Mouse (Mus musculus) hindbrain, embryonic 11.5 days (tissue): ENCODE measurements around the gene Upf2. TPM values are rescaled to one million over a fixed set of nuclear protein-coding genes. Genes with fewer than 3 reads are reported as not detected.

Experiments used
- ATAC-seq: fragments of 200-750 bp; cut with Nextera tagmentation; 2 replicates; pipeline ENCODE4 v1.8.0; 2017; ENCODE audit warnings: mild to moderate bottlenecking, moderate TSS enrichment, moderate library complexity; ENCODE audit not compliant: low FRiP score
- DNase-seq: peaks from one replicate; pipeline ENCODE4 v3.0.0-alpha.2; 2015; ENCODE audit warnings: low spot score
- H3K27ac ChIP-seq: fragments of 300-500 bp; sonication (generic); 2 replicates; pipeline ENCODE4 v1.5.1; 2014; ENCODE audit warnings: mild to moderate bottlenecking, low read depth, low read length
- H3K27me3 ChIP-seq: fragments of 300-500 bp; sonication (generic); 2 replicates; pipeline ENCODE4 v1.6.1; 2014; ENCODE audit warnings: mild to moderate bottlenecking, low read length, moderate library complexity, mixed read lengths; ENCODE audit not compliant: control insufficient read depth, insufficient read depth
- H3K36me3 ChIP-seq: fragments of 300-500 bp; sonication (generic); 2 replicates; pipeline ENCODE4 v1.6.1; 2014; ENCODE audit warnings: mild to moderate bottlenecking, low read length, moderate library complexity, mixed read lengths; ENCODE audit not compliant: control insufficient read depth, insufficient read depth
- H3K4me1 ChIP-seq: fragments of 300-500 bp; sonication (generic); replicated peaks from 2 replicates; pipeline ENCODE4 v1.6.1; 2014; ENCODE audit warnings: low read length, mixed read lengths; ENCODE audit not compliant: control insufficient read depth, insufficient read depth
- H3K4me2 ChIP-seq: fragments of 300-500 bp; sonication (generic); replicated peaks from 2 replicates; pipeline ENCODE4 v1.6.1; 2014; ENCODE audit warnings: mild to moderate bottlenecking, low read depth, low read length
- H3K4me3 ChIP-seq: fragments of 300-500 bp; sonication (generic); 2 replicates; pipeline ENCODE4 v1.5.1; 2014; ENCODE audit warnings: low read depth, low read length
- H3K9ac ChIP-seq: fragments of 300-500 bp; sonication (generic); 2 replicates; pipeline ENCODE4 v1.6.1; 2014; ENCODE audit warnings: low read depth, low read length
- H3K9me3 ChIP-seq: fragments of 300-500 bp; sonication (generic); 2 replicates; pipeline ENCODE4 v1.6.1; 2016; ENCODE audit warnings: low read length; ENCODE audit not compliant: control insufficient read depth
- WGBS: fragments of 180-500 bp; shearing (Covaris S2); extraction: QIAGEN DNeasy Blood & Tissue Kit; methylation state at CpG from one replicate; pipeline ENCODE4 v1.1.7; 2014; 5-methylcytosine and 5-hydroxymethylcytosine counted together
- polyA plus RNA-seq: library from polyadenylated mRNA; unstranded; fragments of >200 nt; fragmentation: Nextera tagmentation; extraction: Ambion mirVana; gene quantifications from 2 replicates; pipeline ENCODE4 v1.2.1, GENCODE M21; 2014

The Upf2 gene
- polyA plus RNA-seq, 1 experiment from 2014 or later = 14.4 TPM

DNA sequence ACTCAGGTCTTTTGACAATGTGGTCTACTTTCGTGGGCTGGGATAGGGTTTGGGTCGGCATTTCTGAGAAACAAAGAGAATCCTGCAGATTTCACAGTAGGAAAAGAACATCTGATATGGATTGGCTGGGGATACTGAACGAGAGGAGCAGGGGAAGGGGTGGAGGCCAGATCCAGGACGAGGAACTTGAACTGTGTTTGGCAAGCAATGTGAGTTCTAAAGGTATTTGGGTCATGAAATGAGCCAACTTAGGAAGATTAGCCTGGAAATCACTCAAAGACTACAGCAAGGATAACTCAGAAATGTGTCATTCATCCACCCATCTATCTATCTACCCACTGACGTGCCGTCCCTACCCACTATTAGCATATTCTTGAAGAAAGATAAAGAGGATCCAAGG, 116.1 kb downstream of the Upf2 start:
- Histone ChIP-seq H3K27me3 (no peaks in the 10 kb centered on the region), H3K36me3 (no peaks in the 10 kb centered on the region), H3K4me1 (no peaks in the 10 kb centered on the region), H3K9me3 (no peaks in the 10 kb centered on the region), H3K9ac (no peak overlapping the region), H3K27ac (no peak overlapping the region), H3K4me3 (no peak overlapping the region), H3K4me2 (no peak overlapping the region)
- WGBS = 91% methylated on average over 6 of the region's 6 CpGs
- DNase-seq (no peak), ATAC-seq (no peak)

DNA sequence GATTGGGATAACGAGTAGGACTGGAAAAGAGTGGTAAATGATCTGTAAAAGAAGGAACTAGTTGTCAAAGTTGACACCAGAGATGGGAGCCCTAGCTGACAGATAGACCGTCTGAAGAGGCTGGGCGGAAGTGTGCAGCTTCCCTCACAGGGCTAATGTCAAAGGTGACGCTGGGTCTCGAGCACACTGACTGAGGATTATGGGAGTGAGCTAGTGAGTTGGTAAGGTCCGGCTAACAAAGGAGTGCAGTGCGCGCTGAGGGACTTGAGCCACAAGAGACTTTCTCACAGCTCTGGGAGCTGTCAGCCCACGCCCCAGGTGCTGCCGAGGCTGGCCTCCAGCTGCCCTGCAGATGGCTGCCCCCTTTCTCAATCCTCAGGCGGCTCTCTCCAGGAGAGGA, 119.7 kb downstream of the Upf2 start:
- H3K9ac ChIP-seq = no peak overlapping the region
- H3K4me3 ChIP-seq = no peak overlapping the region
- ATAC-seq (no peak), DNase-seq (no peak)
- no peaks in the 10 kb centered on the region for H3K4me1 ChIP-seq
- 37% methylated on average over 11 of the region's 11 CpGs for WGBS
- H3K4me2 ChIP-seq = no peak overlapping the region
- no peak overlapping the region for H3K27ac ChIP-seq
- H3K9me3 ChIP-seq = no peaks in the 10 kb centered on the region
- no peaks in the 10 kb centered on the region for H3K36me3 ChIP-seq
- H3K27me3 ChIP-seq = no peaks in the 10 kb centered on the region

DNA sequence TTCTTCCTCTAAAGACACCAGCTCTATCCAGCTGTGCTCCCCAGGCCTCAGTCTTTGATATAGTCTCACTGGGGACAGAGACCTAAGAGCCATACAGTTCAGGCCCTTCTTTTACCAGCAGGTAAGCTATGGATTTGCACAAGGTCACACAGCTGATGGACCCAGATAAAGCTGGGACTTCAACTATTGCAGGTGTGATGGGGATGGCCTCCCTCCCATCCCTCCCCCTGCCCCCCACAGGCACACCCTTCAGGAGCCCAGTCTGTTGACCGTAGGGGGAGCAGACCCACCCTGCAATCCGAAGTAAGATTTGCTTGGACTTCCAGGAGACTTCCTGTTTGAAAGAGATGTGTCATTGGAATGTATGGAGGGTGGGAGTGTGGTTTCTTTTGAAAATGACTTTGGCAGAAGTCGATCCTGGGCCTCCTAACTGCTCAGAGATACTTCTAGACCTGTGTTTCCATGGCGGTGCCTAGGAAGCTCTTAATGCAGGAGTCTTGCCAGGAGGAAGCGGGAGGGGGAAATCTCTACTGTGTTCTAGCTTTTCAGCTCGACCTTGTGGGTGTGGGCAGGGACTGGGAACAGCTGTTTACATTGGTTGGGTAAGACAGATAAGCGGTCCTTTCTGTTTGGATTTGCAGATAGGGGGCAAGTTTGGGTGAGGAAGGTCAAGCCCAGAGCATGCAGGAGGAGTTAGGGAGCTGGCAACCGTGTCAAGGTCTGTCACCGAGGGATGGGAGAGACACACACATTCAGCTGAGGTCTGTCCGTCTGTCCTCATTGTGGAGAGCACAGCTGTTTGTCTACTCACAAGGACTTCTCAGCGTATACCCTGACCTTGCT, 120.5 kb downstream of the Upf2 start:
- Histone ChIP-seq H3K27me3 (no peaks in the 10 kb centered on the region), H3K9me3 (no peaks in the 10 kb centered on the region), H3K36me3 (no peaks in the 10 kb centered on the region), H3K4me3 (no peak overlapping the region), H3K4me1 (no peaks in the 10 kb centered on the region), H3K27ac (no peak overlapping the region), H3K9ac (no peak overlapping the region), H3K4me2 (no peak overlapping the region)
- 55% methylated on average over 11 of the region's 11 CpGs for WGBS
- no peak for ATAC-seq
- no peak for DNase-seq

DNA sequence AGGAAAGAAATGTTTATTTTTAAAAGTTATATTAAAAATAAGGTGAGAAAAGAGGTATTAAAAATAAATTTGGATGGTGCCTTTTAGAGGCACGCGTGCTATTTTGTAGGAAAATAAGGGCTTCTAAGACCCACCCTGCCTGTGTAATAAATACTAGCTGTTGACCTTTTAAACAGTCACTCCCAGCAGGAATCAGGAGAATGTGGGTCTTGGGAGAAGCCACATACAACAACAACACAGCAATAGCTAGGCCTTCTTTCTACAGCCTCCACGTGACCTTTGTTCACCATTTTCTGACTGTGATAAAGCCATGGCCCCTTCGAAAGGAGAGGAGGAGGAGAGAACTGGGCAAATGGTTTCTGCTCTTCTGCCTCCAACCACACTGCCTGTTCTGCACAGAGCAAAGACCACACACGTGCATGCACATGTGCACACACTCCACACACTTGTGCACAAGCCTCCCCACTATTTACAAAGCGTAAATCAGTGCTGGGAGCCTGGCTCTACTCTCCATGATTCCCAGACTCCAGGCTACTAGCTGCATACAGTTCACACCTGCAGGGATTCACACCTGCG, 121.5 kb downstream of the Upf2 start:
- H3K9ac ChIP-seq = no peak overlapping the region
- H3K9me3 ChIP-seq = no peaks in the 10 kb centered on the region
- H3K36me3 ChIP-seq = no peaks in the 10 kb centered on the region
- ATAC-seq = no peak
- H3K4me2 ChIP-seq = no peak overlapping the region
- no peak overlapping the region for H3K4me3 ChIP-seq
- H3K4me1 ChIP-seq = no peaks in the 10 kb centered on the region
- H3K27ac ChIP-seq = no peak overlapping the region
- 82% methylated on average over 7 of the region's 7 CpGs for WGBS
- DNase-seq = no peak
- H3K27me3 ChIP-seq = no peaks in the 10 kb centered on the region

DNA sequence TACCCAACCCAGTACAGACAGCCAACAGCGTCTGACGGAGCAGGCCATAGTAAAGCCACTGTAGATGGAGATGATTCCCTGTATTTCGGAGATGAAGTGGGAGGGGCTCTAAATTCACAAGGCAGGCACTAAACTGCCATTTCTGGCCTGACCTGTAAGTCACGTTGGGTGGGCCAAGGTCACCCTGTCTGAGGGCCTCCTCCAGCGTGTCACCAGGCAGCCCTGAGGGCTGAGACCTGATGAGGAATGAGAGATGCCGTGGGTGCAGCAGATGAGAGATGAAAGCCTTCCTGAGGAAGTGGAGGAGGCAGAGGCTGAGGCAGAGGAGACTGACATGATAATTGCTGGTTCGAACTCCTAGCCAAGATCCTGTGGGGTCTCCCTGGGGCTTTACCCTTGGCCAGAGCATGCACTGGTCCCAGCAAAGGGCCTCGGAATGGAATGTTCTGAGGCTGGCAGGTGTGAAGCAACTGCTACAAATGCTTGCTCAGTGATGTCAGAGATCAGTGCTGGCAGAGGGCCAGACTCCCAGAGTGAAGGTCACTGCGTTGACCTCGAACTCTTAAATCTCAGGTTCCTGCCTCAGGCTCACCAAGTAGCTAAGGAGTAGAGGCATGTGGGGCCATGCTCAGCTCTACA, 123.7 kb downstream of the Upf2 start:
- Histone ChIP-seq H3K27me3 (no peaks in the 10 kb centered on the region), H3K4me1 (no peaks in the 10 kb centered on the region), H3K27ac (no peak overlapping the region), H3K4me3 (no peak overlapping the region), H3K9me3 (no peaks in the 10 kb centered on the region), H3K4me2 (no peak overlapping the region), H3K36me3 (no peaks in the 10 kb centered on the region), H3K9ac (no peak overlapping the region)
- no peak for ATAC-seq
- 70% methylated on average over 10 of the region's 10 CpGs for WGBS
- peak; percentile 38 for DNase-seq

DNA sequence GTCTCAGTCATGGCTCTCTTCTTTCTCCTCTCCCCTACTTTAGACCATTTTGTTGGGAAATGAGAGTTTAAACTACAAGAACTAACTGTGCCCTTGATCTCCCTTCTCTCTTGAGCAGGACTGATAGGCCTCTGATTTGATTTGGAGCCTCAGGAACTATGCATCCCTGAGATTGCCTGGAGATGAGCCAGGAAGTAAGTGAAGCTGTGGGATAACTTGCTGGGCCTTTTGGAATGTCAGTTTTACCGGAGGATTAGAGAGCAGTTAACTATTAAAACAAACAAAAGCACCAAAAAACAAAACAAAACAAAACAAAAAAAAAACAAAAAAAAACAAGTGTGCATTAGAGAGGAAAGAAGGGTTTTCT, 124.2 kb downstream of the Upf2 start:
- no peak for ATAC-seq
- 77% methylated on average over 1 of the region's 1 CpGs for WGBS
- H3K27me3 ChIP-seq = no peaks in the 10 kb centered on the region

DNA sequence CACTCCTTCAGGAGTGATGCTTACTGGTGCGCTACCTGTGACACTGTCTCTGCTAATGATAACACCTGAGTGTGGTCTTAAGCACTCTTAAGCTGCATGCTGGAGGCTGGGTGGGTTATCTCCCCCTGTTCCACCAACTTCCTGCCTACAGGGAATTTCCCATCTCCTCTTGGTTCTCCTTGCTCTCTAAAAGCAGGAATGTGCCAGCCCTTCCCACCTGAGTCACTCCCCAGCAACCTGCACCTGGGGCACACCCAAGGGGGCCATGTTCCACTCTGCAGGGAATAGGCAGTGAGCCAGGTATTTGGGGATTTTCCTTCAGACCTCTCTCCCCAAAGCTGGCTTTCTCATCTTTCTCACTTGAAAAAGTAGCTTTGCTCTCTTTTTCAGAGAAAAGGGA, 128.8 kb downstream of the Upf2 start:
- H3K4me1 ChIP-seq = no peaks in the 10 kb centered on the region
- DNase-seq (no peak), ATAC-seq (no peak)
- no peaks in the 10 kb centered on the region for H3K27me3 ChIP-seq
- no peak overlapping the region for H3K9ac ChIP-seq
- H3K4me3 ChIP-seq = no peak overlapping the region
- no peak overlapping the region for H3K4me2 ChIP-seq
- H3K9me3 ChIP-seq = no peaks in the 10 kb centered on the region
- H3K36me3 ChIP-seq = no peaks in the 10 kb centered on the region
- WGBS = 96% methylated on average over 1 of the region's 1 CpGs
- H3K27ac ChIP-seq = no peak overlapping the region

More for the DNA sequence above, 124.2 kb downstream of the Upf2 start:
- Histone ChIP-seq H3K9ac (no peak overlapping the region), H3K4me2 (no peak overlapping the region), H3K27ac (no peak overlapping the region), H3K4me3 (no peak overlapping the region), H3K36me3 (no peaks in the 10 kb centered on the region), H3K9me3 (no peaks in the 10 kb centered on the region), H3K4me1 (no peaks in the 10 kb centered on the region)
- DNase-seq = no peak

DNA sequence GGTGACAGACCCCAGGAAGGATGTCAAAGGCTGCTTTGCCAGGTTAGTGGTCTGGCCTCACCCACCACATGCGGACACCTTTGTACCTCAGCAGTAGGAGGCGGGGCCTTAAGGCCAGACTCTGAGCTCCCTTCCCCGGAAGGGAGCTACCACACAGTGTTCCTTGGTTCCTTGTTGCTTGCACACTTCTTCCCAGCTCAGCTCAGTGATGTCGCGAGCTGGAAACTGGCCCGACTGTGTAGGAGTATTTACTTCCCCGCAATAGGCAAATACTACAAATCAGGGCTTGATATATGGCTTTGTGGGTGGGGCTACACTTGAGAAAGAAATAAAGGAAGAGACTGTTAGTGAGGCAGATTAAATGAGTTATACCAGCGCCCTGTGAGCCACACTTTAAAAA, 129.8 kb downstream of the Upf2 start:
- WGBS = 72% methylated on average over 8 of the region's 8 CpGs
- Histone ChIP-seq H3K27ac (no peak overlapping the region), H3K36me3 (no peaks in the 10 kb centered on the region), H3K4me1 (no peaks in the 10 kb centered on the region), H3K9ac (no peak overlapping the region), H3K4me3 (no peak overlapping the region), H3K9me3 (no peaks in the 10 kb centered on the region), H3K4me2 (no peak overlapping the region), H3K27me3 (no peaks in the 10 kb centered on the region)
- ATAC-seq (no peak), DNase-seq (no peak)

DNA sequence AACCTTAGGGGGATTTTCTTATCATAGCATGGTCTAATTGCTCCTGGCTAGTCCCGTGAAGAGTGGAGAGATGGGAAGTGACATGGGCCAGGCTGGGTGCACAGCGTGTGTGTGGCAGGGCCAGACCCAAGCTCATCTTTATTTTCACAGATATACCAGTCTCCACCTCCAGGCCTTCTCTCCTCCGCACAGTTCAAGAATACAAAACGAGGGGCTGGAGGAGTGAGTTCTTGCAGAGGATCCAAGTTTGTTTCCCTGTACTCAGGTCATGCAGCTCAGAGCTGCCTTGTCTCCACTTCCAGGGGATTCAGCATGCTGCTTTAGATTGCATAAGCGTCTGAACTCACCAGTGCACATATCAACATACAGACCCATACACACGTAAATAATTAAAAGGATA, 131.3 kb downstream of the Upf2 start:
- no peaks in the 10 kb centered on the region for H3K4me1 ChIP-seq
- no peaks in the 10 kb centered on the region for H3K27me3 ChIP-seq
- no peaks in the 10 kb centered on the region for H3K36me3 ChIP-seq
- no peak overlapping the region for H3K4me3 ChIP-seq
- WGBS = 83% methylated on average over 6 of the region's 6 CpGs
- no peak for ATAC-seq
- no peak for DNase-seq
- no peaks in the 10 kb centered on the region for H3K9me3 ChIP-seq
- no peak overlapping the region for H3K9ac ChIP-seq
- no peak overlapping the region for H3K4me2 ChIP-seq
- H3K27ac ChIP-seq = no peak overlapping the region
